Mouse (Mus musculus): ENCODE data around the gene Acsf3. TPM values are rescaled to one million over a fixed set of nuclear protein-coding genes. Genes with fewer than 3 reads are reported as not detected.

Acsf3 gene
- polyA plus RNA-seq, 1 experiment from 2014 or later: 15.4 TPM

- no peak for ATAC-seq (ENCODE audit: insufficient read depth, low FRiP score, low TSS enrichment)
- peak; percentile 61 for DNase-seq (ENCODE audit: low spot score)
- WGBS: 12% methylated on average over 17 of the region's 18 CpGs
- H3K9me3 ChIP-seq (ENCODE audit: control insufficient read depth, low read length): no peaks in the 10 kb centered on the region
- no peak within 1 kb of the TSS for H3K27ac ChIP-seq (ENCODE audit: low read depth, low read length)
- H3K9ac ChIP-seq (ENCODE audit: low read length): no peak within 1 kb of the TSS
- no peak within 1 kb of the TSS for H3K4me3 ChIP-seq (ENCODE audit: low read depth, low read length)
- H3K36me3 ChIP-seq (ENCODE audit: control insufficient read depth, insufficient read depth, low read length): no peaks in the 10 kb centered on the region
- no peaks in the 10 kb centered on the region for H3K27me3 ChIP-seq (ENCODE audit: control insufficient read depth, insufficient read depth, low read length)
- no peaks in the 10 kb centered on the region for H3K4me1 ChIP-seq (ENCODE audit: control insufficient read depth, insufficient read depth, low read length)
- H3K4me2 ChIP-seq (ENCODE audit: low read depth): no peak within 1 kb of the TSS
Observed at GRCm38 (mm10) chr8:122847829-122848561, 72.7 kb downstream of the Acsf3 start, which contains the start of gene Cdh15. TSS of gene Cdh15 (plus strand) at chr8:122847966.

- Histone ChIP-seq H3K36me3 (ENCODE audit: control insufficient read depth, insufficient read depth, low read length) (no peaks in the 10 kb centered on the region), H3K9ac (ENCODE audit: low read length) (no peak overlapping the region), H3K27ac (ENCODE audit: low read depth, low read length) (no peak overlapping the region), H3K4me3 (ENCODE audit: low read depth, low read length) (no peak overlapping the region), H3K4me2 (ENCODE audit: low read depth) (no peak overlapping the region), H3K4me1 (ENCODE audit: control insufficient read depth, insufficient read depth, low read length) (peaks cover 7% of the 10 kb centered on the region; the same call in 1 of the 2 replicates), H3K9me3 (ENCODE audit: control insufficient read depth, low read length) (no peaks in the 10 kb centered on the region), H3K27me3 (ENCODE audit: control insufficient read depth, insufficient read depth, low read length) (no peaks in the 10 kb centered on the region)
- ATAC-seq (ENCODE audit: insufficient read depth, low FRiP score, low TSS enrichment) (no peak), DNase-seq (ENCODE audit: low spot score) (no peak)
- WGBS: 65% methylated on average over 11 of the region's 11 CpGs
Observed at GRCm38 (mm10) chr8:122849152-122849910, 74.0 kb downstream of the Acsf3 start.

DNA sequence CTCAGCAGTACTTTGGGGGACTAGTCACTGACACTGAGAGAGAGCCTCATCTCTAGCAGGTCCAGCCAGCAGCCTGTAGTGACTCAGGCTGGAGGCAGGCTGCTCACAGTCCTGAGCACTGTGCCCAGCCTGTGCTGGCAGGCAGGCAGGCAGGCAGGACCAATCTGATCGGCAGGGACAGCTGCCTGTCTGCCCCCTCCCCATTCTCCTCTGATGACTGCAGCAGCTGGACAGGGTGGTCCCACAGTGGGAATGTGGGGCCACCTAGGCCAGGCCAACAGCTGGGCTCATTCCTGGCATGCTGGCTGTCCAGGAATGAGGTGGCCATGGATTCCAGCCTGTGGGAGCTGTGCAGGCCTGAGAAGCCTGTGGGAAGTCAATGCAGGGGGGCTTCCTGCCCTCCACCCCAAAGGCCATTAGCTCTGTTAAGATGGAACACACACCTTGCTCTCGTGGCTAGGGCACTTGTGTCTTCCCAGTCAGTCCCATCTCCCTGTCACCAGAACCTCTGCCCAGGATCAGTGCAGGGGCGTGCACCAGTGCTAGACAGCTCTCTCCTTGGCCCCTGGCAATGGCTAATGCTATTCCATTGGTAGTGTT lies 75.5 kb downstream of the Acsf3 start:
- Histone ChIP-seq H3K4me3 (ENCODE audit: low read depth, low read length) (no peak overlapping the region), H3K36me3 (ENCODE audit: control insufficient read depth, insufficient read depth, low read length) (no peaks in the 10 kb centered on the region), H3K9ac (ENCODE audit: low read length) (no peak overlapping the region; the same call in 1 of the 2 replicates), H3K27me3 (ENCODE audit: control insufficient read depth, insufficient read depth, low read length) (no peaks in the 10 kb centered on the region), H3K27ac (ENCODE audit: low read depth, low read length) (no peak overlapping the region), H3K9me3 (ENCODE audit: control insufficient read depth, low read length) (no peaks in the 10 kb centered on the region), H3K4me2 (ENCODE audit: low read depth) (no peak overlapping the region), H3K4me1 (ENCODE audit: control insufficient read depth, insufficient read depth, low read length) (peaks cover 7% of the 10 kb centered on the region; the same call in 1 of the 2 replicates)
- ATAC-seq (ENCODE audit: insufficient read depth, low FRiP score, low TSS enrichment): no peak
- 59% methylated on average over 3 of the region's 3 CpGs for WGBS
- no peak for DNase-seq (ENCODE audit: low spot score)

- Histone ChIP-seq H3K27me3 (ENCODE audit: control insufficient read depth, insufficient read depth, low read length) (no peaks in the 10 kb centered on the region), H3K4me2 (ENCODE audit: low read depth) (no peak overlapping the region), H3K9ac (ENCODE audit: low read length) (no peak overlapping the region), H3K27ac (ENCODE audit: low read depth, low read length) (no peak overlapping the region), H3K4me3 (ENCODE audit: low read depth, low read length) (no peak overlapping the region), H3K4me1 (ENCODE audit: control insufficient read depth, insufficient read depth, low read length) (peaks cover 7% of the 10 kb centered on the region; the same call in 1 of the 2 replicates), H3K9me3 (ENCODE audit: control insufficient read depth, low read length) (no peaks in the 10 kb centered on the region), H3K36me3 (ENCODE audit: control insufficient read depth, insufficient read depth, low read length) (no peaks in the 10 kb centered on the region)
- ATAC-seq (ENCODE audit: insufficient read depth, low FRiP score, low TSS enrichment) (no peak), DNase-seq (ENCODE audit: low spot score) (no peak)
- WGBS: 86% methylated on average over 12 of the region's 12 CpGs
Observed at GRCm38 (mm10) chr8:122851692-122852545, 76.6 kb downstream of the Acsf3 start.

- Histone ChIP-seq H3K4me2 (ENCODE audit: low read depth) (no peak overlapping the region), H3K9ac (ENCODE audit: low read length) (no peak overlapping the region), H3K27ac (ENCODE audit: low read depth, low read length) (no peak overlapping the region), H3K4me1 (ENCODE audit: control insufficient read depth, insufficient read depth, low read length) (peaks cover 7% of the 10 kb centered on the region; the same call in 1 of the 2 replicates), H3K9me3 (ENCODE audit: control insufficient read depth, low read length) (no peaks in the 10 kb centered on the region), H3K27me3 (ENCODE audit: control insufficient read depth, insufficient read depth, low read length) (no peaks in the 10 kb centered on the region), H3K4me3 (ENCODE audit: low read depth, low read length) (no peak overlapping the region), H3K36me3 (ENCODE audit: control insufficient read depth, insufficient read depth, low read length) (no peaks in the 10 kb centered on the region)
- DNase-seq (ENCODE audit: low spot score): no peak
- 67% methylated on average over 1 of the region's 1 CpGs for WGBS
- no peak for ATAC-seq (ENCODE audit: insufficient read depth, low FRiP score, low TSS enrichment)
Observed at GRCm38 (mm10) chr8:122852546-122852905, 77.2 kb downstream of the Acsf3 start.

DNA sequence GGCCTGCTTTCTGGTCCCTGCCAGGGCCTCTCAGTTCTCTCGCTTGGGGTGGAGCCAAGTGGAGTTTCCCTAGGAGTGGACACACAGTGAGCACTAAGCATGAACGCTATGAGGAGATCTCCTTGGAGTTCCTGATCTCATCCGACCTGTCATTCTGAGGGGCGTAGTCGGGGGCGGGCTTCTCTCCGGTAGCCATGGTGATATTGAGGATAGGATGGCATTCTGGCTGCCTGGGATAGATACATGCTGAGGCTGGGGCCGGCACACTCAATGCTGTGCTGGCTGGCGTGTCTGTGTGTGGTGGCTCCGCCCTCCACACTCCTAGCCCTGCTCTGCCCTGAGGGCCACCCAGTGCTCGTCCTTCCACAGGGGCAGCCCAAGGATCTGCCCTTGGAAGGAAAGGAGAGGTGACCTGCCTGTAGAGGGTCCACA lies 78.1 kb downstream of the Acsf3 start:
- ATAC-seq (ENCODE audit: insufficient read depth, low FRiP score, low TSS enrichment) (peak; percentile 81), DNase-seq (ENCODE audit: low spot score) (peak; percentile 57)
- H3K4me3 ChIP-seq (ENCODE audit: low read depth, low read length): no peak overlapping the region
- 18% methylated on average over 11 of the region's 11 CpGs for WGBS
- no peak overlapping the region for H3K4me2 ChIP-seq (ENCODE audit: low read depth)
- H3K27me3 ChIP-seq (ENCODE audit: control insufficient read depth, insufficient read depth, low read length): no peaks in the 10 kb centered on the region
- H3K9ac ChIP-seq (ENCODE audit: low read length): peak overlapping the region; percentile 18; the same call in 1 of the 2 replicates
- no peaks in the 10 kb centered on the region for H3K9me3 ChIP-seq (ENCODE audit: control insufficient read depth, low read length)
- H3K27ac ChIP-seq (ENCODE audit: low read depth, low read length): no peak overlapping the region
- H3K36me3 ChIP-seq (ENCODE audit: control insufficient read depth, insufficient read depth, low read length): no peaks in the 10 kb centered on the region
- peaks cover 7% of the 10 kb centered on the region; the same call in 1 of the 2 replicates for H3K4me1 ChIP-seq (ENCODE audit: control insufficient read depth, insufficient read depth, low read length)

DNA sequence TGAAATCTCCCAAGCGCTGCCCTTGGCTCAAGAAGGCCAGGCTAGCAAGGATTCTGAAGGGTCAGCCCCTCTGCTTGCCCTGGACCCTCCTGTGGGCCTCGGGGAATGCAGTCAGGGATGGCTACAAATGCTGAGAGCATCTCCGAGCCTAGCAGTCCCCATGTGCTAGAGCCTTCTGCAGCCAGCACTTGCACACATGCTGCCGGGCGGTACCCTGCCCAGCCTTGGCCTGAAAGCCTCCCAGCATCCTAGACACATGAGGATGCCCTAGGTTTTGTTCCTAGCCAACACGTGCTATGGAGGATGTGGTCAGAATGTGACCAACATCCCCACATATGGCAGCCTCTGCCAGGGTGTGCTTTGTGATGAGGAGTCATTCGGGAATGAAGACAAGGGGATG lies 79.1 kb downstream of the Acsf3 start:
- DNase-seq (ENCODE audit: low spot score): no peak
- Histone ChIP-seq H3K36me3 (ENCODE audit: control insufficient read depth, insufficient read depth, low read length) (no peaks in the 10 kb centered on the region), H3K4me3 (ENCODE audit: low read depth, low read length) (no peak overlapping the region), H3K4me2 (ENCODE audit: low read depth) (no peak overlapping the region), H3K27me3 (ENCODE audit: control insufficient read depth, insufficient read depth, low read length) (no peaks in the 10 kb centered on the region), H3K27ac (ENCODE audit: low read depth, low read length) (no peak overlapping the region), H3K9ac (ENCODE audit: low read length) (no peak overlapping the region; the same call in 1 of the 2 replicates), H3K9me3 (ENCODE audit: control insufficient read depth, low read length) (no peaks in the 10 kb centered on the region), H3K4me1 (ENCODE audit: control insufficient read depth, insufficient read depth, low read length) (peaks cover 7% of the 10 kb centered on the region; the same call in 1 of the 2 replicates)
- ATAC-seq (ENCODE audit: insufficient read depth, low FRiP score, low TSS enrichment): no peak
- 71% methylated on average over 7 of the region's 7 CpGs for WGBS

GRCm38 (mm10) chr8:122855123-122855522 lies 79.8 kb downstream of the Acsf3 start:
- Histone ChIP-seq H3K4me2 (ENCODE audit: low read depth) (no peak overlapping the region), H3K9ac (ENCODE audit: low read length) (no peak overlapping the region), H3K27ac (ENCODE audit: low read depth, low read length) (no peak overlapping the region), H3K4me1 (ENCODE audit: control insufficient read depth, insufficient read depth, low read length) (peaks cover 7% of the 10 kb centered on the region; the same call in 1 of the 2 replicates), H3K9me3 (ENCODE audit: control insufficient read depth, low read length) (no peaks in the 10 kb centered on the region), H3K27me3 (ENCODE audit: control insufficient read depth, insufficient read depth, low read length) (no peaks in the 10 kb centered on the region), H3K4me3 (ENCODE audit: low read depth, low read length) (no peak overlapping the region), H3K36me3 (ENCODE audit: control insufficient read depth, insufficient read depth, low read length) (no peaks in the 10 kb centered on the region)
- ATAC-seq (ENCODE audit: insufficient read depth, low FRiP score, low TSS enrichment) (no peak), DNase-seq (ENCODE audit: low spot score) (no peak)
- 85% methylated on average over 4 of the region's 4 CpGs for WGBS

Data from neural tube, embryonic 11.5 days (tissue).